Mouse (Mus musculus): ENCODE measurements around the gene Samd14. TPM values are rescaled to one million over a fixed set of nuclear protein-coding genes. Genes with fewer than 3 reads are reported as not detected.

The Samd14 gene
- polyA plus RNA-seq, 1 experiment from 2014 or later: 6.9 TPM

GRCm38 (mm10) chr11:94996101-94996500 is 13.6 kb upstream of the Samd14 start:
- Histone ChIP-seq H3K27ac (ENCODE audit: low read depth, low read length) (peak overlapping the region; percentile 35; the same call in 1 of the 2 replicates), H3K9me3 (ENCODE audit: control insufficient read depth) (no peaks in the 10 kb centered on the region), H3K4me2 (replicated peaks; ENCODE audit: low read depth) (no peak overlapping the region), H3K4me3 (ENCODE audit: low read depth, low read length) (no peak overlapping the region), H3K27me3 (replicated peaks; ENCODE audit: control insufficient read depth, insufficient read depth, low read length) (no peaks in the 10 kb centered on the region), H3K36me3 (ENCODE audit: control insufficient read depth, insufficient read depth) (peaks cover 40% of the 10 kb centered on the region), H3K4me1 (replicated peaks; ENCODE audit: control insufficient read depth, insufficient read depth, low read length) (peaks cover 27% of the 10 kb centered on the region), H3K9ac (ENCODE audit: low read depth, low read length) (no peak overlapping the region)
- no peak for ATAC-seq
- TF ChIP-seq CTCF (IDR thresholded peaks at IDR 0.05; ENCODE audit: low read depth): no peak
- 81% methylated on average over 8 of the region's 8 CpGs for WGBS

GRCm38 (mm10) chr11:94996984-94997383 is 12.7 kb upstream of the Samd14 start:
- Histone ChIP-seq H3K4me2 (replicated peaks; ENCODE audit: low read depth) (no peak overlapping the region; the same call in 1 of the 2 replicates), H3K36me3 (ENCODE audit: control insufficient read depth, insufficient read depth) (peaks cover 45% of the 10 kb centered on the region), H3K27me3 (replicated peaks; ENCODE audit: control insufficient read depth, insufficient read depth, low read length) (no peaks in the 10 kb centered on the region), H3K9ac (ENCODE audit: low read depth, low read length) (no peak overlapping the region), H3K4me3 (ENCODE audit: low read depth, low read length) (no peak overlapping the region), H3K9me3 (ENCODE audit: control insufficient read depth) (no peaks in the 10 kb centered on the region), H3K27ac (ENCODE audit: low read depth, low read length) (no peak overlapping the region), H3K4me1 (replicated peaks; ENCODE audit: control insufficient read depth, insufficient read depth, low read length) (peaks cover 27% of the 10 kb centered on the region)
- no peak for TF ChIP-seq CTCF (IDR thresholded peaks at IDR 0.05; ENCODE audit: low read depth)
- no peak for ATAC-seq
- 92% methylated on average over 6 of the region's 6 CpGs for WGBS

GRCm38 (mm10) chr11:94997596-94997995 is 12.1 kb upstream of the Samd14 start:
- peak; percentile 65 for ATAC-seq
- peaks cover 27% of the 10 kb centered on the region for H3K4me1 ChIP-seq (replicated peaks; ENCODE audit: control insufficient read depth, insufficient read depth, low read length)
- H3K9ac ChIP-seq (ENCODE audit: low read depth, low read length): no peak overlapping the region
- no peak overlapping the region for H3K4me2 ChIP-seq (replicated peaks; ENCODE audit: low read depth)
- peaks cover 51% of the 10 kb centered on the region for H3K36me3 ChIP-seq (ENCODE audit: control insufficient read depth, insufficient read depth)
- no peak for TF ChIP-seq CTCF (IDR thresholded peaks at IDR 0.05; ENCODE audit: low read depth)
- H3K9me3 ChIP-seq (ENCODE audit: control insufficient read depth): no peaks in the 10 kb centered on the region
- no peaks in the 10 kb centered on the region for H3K27me3 ChIP-seq (replicated peaks; ENCODE audit: control insufficient read depth, insufficient read depth, low read length)
- H3K4me3 ChIP-seq (ENCODE audit: low read depth, low read length): no peak overlapping the region
- H3K27ac ChIP-seq (ENCODE audit: low read depth, low read length): no peak overlapping the region
- 28% methylated on average over 5 of the region's 5 CpGs for WGBS

GRCm38 (mm10) chr11:94998041-94998531 is 11.6 kb upstream of the Samd14 start:
- H3K27me3 ChIP-seq (replicated peaks; ENCODE audit: control insufficient read depth, insufficient read depth, low read length): no peaks in the 10 kb centered on the region
- peak; percentile 9; the same call in 1 of the 2 replicates for ATAC-seq
- TF ChIP-seq CTCF (IDR thresholded peaks at IDR 0.05; ENCODE audit: low read depth): no peak
- H3K27ac ChIP-seq (ENCODE audit: low read depth, low read length): 0 out of 2 replicates have a peak overlapping the region, but pooled peaks have one; percentile 15
- H3K4me1 ChIP-seq (replicated peaks; ENCODE audit: control insufficient read depth, insufficient read depth, low read length): peaks cover 27% of the 10 kb centered on the region
- WGBS: 63% methylated on average over 16 of the region's 16 CpGs
- peaks cover 56% of the 10 kb centered on the region for H3K36me3 ChIP-seq (ENCODE audit: control insufficient read depth, insufficient read depth)
- H3K4me3 ChIP-seq (ENCODE audit: low read depth, low read length): no peak overlapping the region
- H3K4me2 ChIP-seq (replicated peaks; ENCODE audit: low read depth): no peak overlapping the region
- no peak overlapping the region for H3K9ac ChIP-seq (ENCODE audit: low read depth, low read length)
- no peaks in the 10 kb centered on the region for H3K9me3 ChIP-seq (ENCODE audit: control insufficient read depth)

GRCm38 (mm10) chr11:95000128-95000527 is 9.6 kb upstream of the Samd14 start:
- Histone ChIP-seq H3K27me3 (replicated peaks; ENCODE audit: control insufficient read depth, insufficient read depth, low read length) (no peaks in the 10 kb centered on the region), H3K4me1 (replicated peaks; ENCODE audit: control insufficient read depth, insufficient read depth, low read length) (peaks cover 15% of the 10 kb centered on the region; the same call in 1 of the 2 replicates), H3K4me3 (ENCODE audit: low read depth, low read length) (no peak overlapping the region), H3K36me3 (ENCODE audit: control insufficient read depth, insufficient read depth) (peaks cover 73% of the 10 kb centered on the region), H3K9ac (ENCODE audit: low read depth, low read length) (no peak overlapping the region), H3K27ac (ENCODE audit: low read depth, low read length) (no peak overlapping the region), H3K9me3 (ENCODE audit: control insufficient read depth) (no peaks in the 10 kb centered on the region), H3K4me2 (replicated peaks; ENCODE audit: low read depth) (no peak overlapping the region)
- no peak for TF ChIP-seq CTCF (IDR thresholded peaks at IDR 0.05; ENCODE audit: low read depth)
- WGBS: 80% methylated on average over 8 of the region's 8 CpGs
- ATAC-seq: no peak

- H3K27me3 ChIP-seq (replicated peaks; ENCODE audit: control insufficient read depth, insufficient read depth, low read length): no peaks in the 10 kb centered on the region
- H3K4me3 ChIP-seq (ENCODE audit: low read depth, low read length): no peak overlapping the region
- no peak overlapping the region for H3K27ac ChIP-seq (ENCODE audit: low read depth, low read length)
- no peaks in the 10 kb centered on the region for H3K9me3 ChIP-seq (ENCODE audit: control insufficient read depth)
- TF ChIP-seq CTCF (IDR thresholded peaks at IDR 0.05; ENCODE audit: low read depth): no peak
- no peak overlapping the region for H3K4me2 ChIP-seq (replicated peaks; ENCODE audit: low read depth)
- ATAC-seq: no peak
- no peak overlapping the region for H3K9ac ChIP-seq (ENCODE audit: low read depth, low read length)
- WGBS: 34% methylated on average over 4 of the region's 4 CpGs
- H3K4me1 ChIP-seq (replicated peaks; ENCODE audit: control insufficient read depth, insufficient read depth, low read length): peaks cover 13% of the 10 kb centered on the region; the same call in 1 of the 2 replicates
- peaks cover 77% of the 10 kb centered on the region for H3K36me3 ChIP-seq (ENCODE audit: control insufficient read depth, insufficient read depth)
These were observed 9.1 kb upstream of the Samd14 start for GRCm38 (mm10) chr11:95000548-95000947.

Measured in intestine, postnatal 0 days (tissue).